Mouse (Mus musculus): Measurements from ENCODE around the gene Palm. TPM values are rescaled to one million over a fixed set of nuclear protein-coding genes. Genes with fewer than 3 reads are reported as not detected.

Gene Palm
- polyA plus RNA-seq, 1 experiment from 2014 or later, result 349 TPM

Small RNAs within 50 kb of the gene (microRNA-seq; reads per million reads assigned to microRNA genes)
- gene Mir6910, result not detected

Other genes with a start within 250 kb of the Palm start
- 59.8 and 68.5 TPM in 2 replicates for gene Mier2, start 238.4 kb upstream of the Palm start, polyA plus RNA-seq (2015; fragmentation: Nextera tagmentation; extraction: Ambion mirVana)
- not detected in 2 replicates for gene Theg, start 206.2 kb upstream of the Palm start, polyA plus RNA-seq (2015; fragmentation: Nextera tagmentation; extraction: Ambion mirVana)
- gene C2cd4c, start 179.5 kb upstream of the Palm start, polyA plus RNA-seq (2015; fragmentation: Nextera tagmentation; extraction: Ambion mirVana), result 0.25 and 0.32 TPM in 2 replicates
- 12.3 and 16.0 TPM in 2 replicates for gene Shc2, start 155.7 kb upstream of the Palm start, polyA plus RNA-seq (2015; fragmentation: Nextera tagmentation; extraction: Ambion mirVana)
- 0.28 TPM in 1 of 2 replicates, not detected in the other for gene Odf3l2, start 147.8 kb upstream of the Palm start, polyA plus RNA-seq (2015; fragmentation: Nextera tagmentation; extraction: Ambion mirVana)
- gene Madcam1, start 129.0 kb upstream of the Palm start, polyA plus RNA-seq (2015; fragmentation: Nextera tagmentation; extraction: Ambion mirVana), result 0.57 and 1.0 TPM in 2 replicates
- 75.9 and 76.6 TPM in 2 replicates for gene Tpgs1, start 124.2 kb upstream of the Palm start, polyA plus RNA-seq (2015; fragmentation: Nextera tagmentation; extraction: Ambion mirVana)
- 61.1 and 71.1 TPM in 2 replicates for gene Cdc34, start 111.4 kb upstream of the Palm start, polyA plus RNA-seq (2015; fragmentation: Nextera tagmentation; extraction: Ambion mirVana)
- 1.7 and 1.8 TPM in 2 replicates for gene Gzmm, start 104.6 kb upstream of the Palm start, polyA plus RNA-seq (2015; fragmentation: Nextera tagmentation; extraction: Ambion mirVana)
- 726 and 729 TPM in 2 replicates for gene Bsg, start 89.1 kb upstream of the Palm start, polyA plus RNA-seq (2015; fragmentation: Nextera tagmentation; extraction: Ambion mirVana)
- gene Hcn2, start 76.9 kb upstream of the Palm start, polyA plus RNA-seq (2015; fragmentation: Nextera tagmentation; extraction: Ambion mirVana), result 0.39 and 0.52 TPM in 2 replicates
- gene Polrmt, start 47.0 kb upstream of the Palm start, polyA plus RNA-seq (2015; fragmentation: Nextera tagmentation; extraction: Ambion mirVana), result 47.1 and 50.0 TPM in 2 replicates
- gene Fgf22, start 38.5 kb upstream of the Palm start, polyA plus RNA-seq (2015; fragmentation: Nextera tagmentation; extraction: Ambion mirVana), result 0.25 and 0.73 TPM in 2 replicates
- 85.8 and 87.2 TPM in 2 replicates for gene Rnf126, start 26.6 kb upstream of the Palm start, polyA plus RNA-seq (2015; fragmentation: Nextera tagmentation; extraction: Ambion mirVana)
- gene Fstl3, start 16.3 kb upstream of the Palm start, polyA plus RNA-seq (2015; fragmentation: Nextera tagmentation; extraction: Ambion mirVana), result 1.1 and 1.4 TPM in 2 replicates
- gene Prss57, start 2.6 kb upstream of the Palm start, polyA plus RNA-seq (2015; fragmentation: Nextera tagmentation; extraction: Ambion mirVana), result 0.36 and 0.62 TPM in 2 replicates
- 0.48 and 1.2 TPM in 2 replicates for gene Misp, start 27.4 kb downstream of the Palm start, polyA plus RNA-seq (2015; fragmentation: Nextera tagmentation; extraction: Ambion mirVana)
- gene Ptbp1, start 60.9 kb downstream of the Palm start, polyA plus RNA-seq (2015; fragmentation: Nextera tagmentation; extraction: Ambion mirVana), result 98.3 and 107 TPM in 2 replicates
- 12.4 and 15.3 TPM in 2 replicates for gene Prtn3, start 80.9 kb downstream of the Palm start, polyA plus RNA-seq (2015; fragmentation: Nextera tagmentation; extraction: Ambion mirVana)
- 415 and 495 TPM in 2 replicates for gene Plppr3, start 81.1 kb downstream of the Palm start, polyA plus RNA-seq (2015; fragmentation: Nextera tagmentation; extraction: Ambion mirVana)
- gene Elane, start 92.7 kb downstream of the Palm start, polyA plus RNA-seq (2015; fragmentation: Nextera tagmentation; extraction: Ambion mirVana), result not detected in 2 replicates
- gene Cfd, start 97.3 kb downstream of the Palm start, polyA plus RNA-seq (2015; fragmentation: Nextera tagmentation; extraction: Ambion mirVana), result not detected in 2 replicates
- 53.8 and 54.0 TPM in 2 replicates for gene Med16, start 115.4 kb downstream of the Palm start, polyA plus RNA-seq (2015; fragmentation: Nextera tagmentation; extraction: Ambion mirVana)
- gene Gm26602, start 117.3 kb downstream of the Palm start, polyA plus RNA-seq (2015; fragmentation: Nextera tagmentation; extraction: Ambion mirVana), result 17.7 and 36.3 TPM in 2 replicates
- gene Kiss1r, start 123.4 kb downstream of the Palm start, polyA plus RNA-seq (2015; fragmentation: Nextera tagmentation; extraction: Ambion mirVana), result 2.7 and 3.6 TPM in 2 replicates
- 289 and 309 TPM in 2 replicates for gene R3hdm4, start 127.6 kb downstream of the Palm start, polyA plus RNA-seq (2015; fragmentation: Nextera tagmentation; extraction: Ambion mirVana)
- gene Arid3a, start 133.5 kb downstream of the Palm start, polyA plus RNA-seq (2015; fragmentation: Nextera tagmentation; extraction: Ambion mirVana), result 2.4 and 3.5 TPM in 2 replicates
- 81.8 and 97.7 TPM in 2 replicates for gene Wdr18, start 166.6 kb downstream of the Palm start, polyA plus RNA-seq (2015; fragmentation: Nextera tagmentation; extraction: Ambion mirVana)
- gene Grin3b, start 177.1 kb downstream of the Palm start, polyA plus RNA-seq (2015; fragmentation: Nextera tagmentation; extraction: Ambion mirVana), result 0.29 and 0.60 TPM in 2 replicates
- 12.3 and 12.8 TPM in 2 replicates for gene Tmem259, start 190.8 kb downstream of the Palm start, polyA plus RNA-seq (2015; fragmentation: Nextera tagmentation; extraction: Ambion mirVana)
- gene Cnn2, start 195.0 kb downstream of the Palm start, polyA plus RNA-seq (2015; fragmentation: Nextera tagmentation; extraction: Ambion mirVana), result 30.5 and 31.3 TPM in 2 replicates
- gene Abca7, start 202.9 kb downstream of the Palm start, polyA plus RNA-seq (2015; fragmentation: Nextera tagmentation; extraction: Ambion mirVana), result 3.9 and 4.7 TPM in 2 replicates
- gene Arhgap45, start 223.1 kb downstream of the Palm start, polyA plus RNA-seq (2015; fragmentation: Nextera tagmentation; extraction: Ambion mirVana), result 1.2 and 1.8 TPM in 2 replicates
- 173 and 178 TPM in 2 replicates for gene Polr2e, start 246.2 kb downstream of the Palm start, polyA plus RNA-seq (2015; fragmentation: Nextera tagmentation; extraction: Ambion mirVana)